Mouse (Mus musculus): Measurements from ENCODE around the gene Tmem87a. TPM values are rescaled to one million over a fixed set of nuclear protein-coding genes. Genes with fewer than 3 reads are reported as not detected.

Tmem87a gene
- polyA plus RNA-seq, 1 experiment from 2014 or later = 3.6 TPM

DNA sequence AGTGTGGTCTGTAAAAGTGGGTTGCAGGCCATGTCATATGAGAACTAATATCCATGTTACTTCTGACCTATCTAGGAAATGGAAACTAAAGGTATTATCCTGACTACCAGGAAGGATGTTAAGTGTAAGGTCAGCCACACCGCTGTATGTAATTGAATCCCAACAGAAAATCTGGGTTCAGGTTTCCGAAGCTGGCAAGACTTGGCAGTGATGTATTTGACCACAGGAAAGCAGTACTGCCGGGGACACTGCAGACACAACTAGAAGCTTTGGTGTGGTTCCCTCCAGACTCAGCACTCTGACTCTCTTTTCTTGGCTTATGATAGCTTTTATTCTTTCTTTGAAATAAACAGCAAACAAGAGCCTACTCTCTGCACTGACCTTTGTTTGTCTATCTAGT is 37.4 kb downstream of the Tmem87a start:
- H3K4me3 ChIP-seq (replicated peaks) = no peak overlapping the region
- no peaks in the 10 kb centered on the region for H3K4me1 ChIP-seq (replicated peaks)
- 82% methylated on average over 3 of the region's 3 CpGs for WGBS (ENCODE audit: insufficient replicate concordance)
- H3K27me3 ChIP-seq = no peaks in the 10 kb centered on the region
- ATAC-seq (ENCODE audit: insufficient read depth) = no peak
- peaks cover 76% of the 10 kb centered on the region for H3K36me3 ChIP-seq (replicated peaks)
- H3K9me3 ChIP-seq (replicated peaks) = no peaks in the 10 kb centered on the region
- no peak overlapping the region for H3K27ac ChIP-seq (replicated peaks)
- H3K9ac ChIP-seq = no peak overlapping the region
- no peak overlapping the region for H3K4me2 ChIP-seq

DNA sequence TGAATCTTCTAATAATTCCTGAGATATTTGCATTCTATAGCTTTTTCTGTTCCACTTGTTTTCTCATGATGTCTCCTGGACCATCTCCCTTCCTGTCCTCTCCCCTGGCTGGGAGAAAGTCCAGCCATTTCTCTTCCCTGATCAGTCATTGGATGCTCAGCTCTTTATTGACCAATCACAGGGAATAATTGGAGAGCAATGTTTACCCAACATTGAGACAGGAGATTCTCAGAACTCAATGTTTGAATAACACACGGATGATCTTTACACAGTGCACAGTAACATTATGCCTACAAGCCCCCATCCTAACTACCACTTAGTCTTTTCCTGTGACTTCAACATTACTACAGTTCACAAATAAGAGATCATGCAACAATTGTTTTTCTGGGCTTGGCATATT is 43.5 kb downstream of the Tmem87a start:
- peak; percentile 44; the same call in 1 of the 2 replicates for ATAC-seq (ENCODE audit: insufficient read depth)
- Histone ChIP-seq H3K4me2 (no peak overlapping the region), H3K36me3 (replicated peaks) (peaks cover 65% of the 10 kb centered on the region), H3K9ac (no peak overlapping the region), H3K9me3 (replicated peaks) (no peaks in the 10 kb centered on the region), H3K27me3 (no peaks in the 10 kb centered on the region), H3K4me1 (replicated peaks) (no peaks in the 10 kb centered on the region), H3K27ac (replicated peaks) (no peak overlapping the region), H3K4me3 (replicated peaks) (no peak overlapping the region)
- WGBS (ENCODE audit: insufficient replicate concordance) = 71% methylated on average over 1 of the region's 1 CpGs

DNA sequence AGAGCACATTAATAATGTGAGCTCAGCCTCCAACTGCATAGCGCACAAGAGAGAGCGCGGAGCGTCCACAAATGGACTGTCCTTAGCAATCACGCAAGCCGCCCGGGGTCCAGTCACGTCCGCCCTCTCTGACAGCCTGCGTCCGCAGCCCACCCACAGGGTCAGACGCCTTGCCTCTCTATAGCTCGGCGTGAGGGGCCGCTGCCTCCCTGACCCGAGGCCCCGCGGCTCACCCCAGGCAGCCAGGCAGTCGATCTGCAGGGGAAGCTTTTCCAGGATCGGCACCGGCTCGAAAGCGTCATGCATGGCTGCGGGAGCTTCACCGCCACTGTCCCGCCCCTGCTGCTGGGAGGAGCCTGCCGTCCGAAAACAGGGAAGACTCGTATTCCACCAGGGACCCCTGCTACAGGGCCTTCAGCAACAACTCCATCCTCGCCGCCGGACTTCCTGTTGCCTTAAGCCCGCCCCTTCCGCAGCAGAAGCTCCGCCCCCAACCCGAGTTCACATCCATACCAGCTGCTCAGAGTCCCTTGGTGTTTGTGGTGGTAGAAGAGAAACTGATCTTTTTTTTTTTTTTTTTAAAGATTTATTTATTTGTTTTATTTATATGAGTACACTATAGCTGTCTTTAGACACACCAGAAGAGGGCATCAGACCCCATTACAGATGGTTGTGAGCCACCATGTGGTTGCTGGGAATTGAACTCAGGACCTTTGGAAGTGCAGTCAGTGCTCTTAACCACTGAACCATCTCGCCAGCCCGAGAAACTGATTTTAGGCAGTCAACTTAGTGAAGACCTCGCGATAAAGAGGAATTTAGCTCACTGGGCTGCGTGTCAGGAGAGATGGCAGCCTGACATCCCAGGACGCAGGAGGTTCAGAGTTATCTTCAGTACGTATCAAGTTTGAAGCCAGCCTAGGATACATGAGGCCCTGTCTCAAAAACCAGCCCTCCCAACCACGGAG is 50.9 kb downstream of the Tmem87a start, which contains the start of gene Vps39:
Vps39 (minus strand) TSS at position 456 of the 965 bp plus-strand sequence.
- peak; percentile 86 for ATAC-seq (ENCODE audit: insufficient read depth)
- peak within 1 kb of the TSS; percentile 84 for H3K9ac ChIP-seq
- H3K27ac ChIP-seq (replicated peaks) = peak within 1 kb of the TSS; percentile 62
- H3K27me3 ChIP-seq = no peaks in the 10 kb centered on the region
- peaks cover 51% of the 10 kb centered on the region for H3K36me3 ChIP-seq (replicated peaks)
- peaks cover 19% of the 10 kb centered on the region for H3K4me1 ChIP-seq (replicated peaks)
- H3K4me3 ChIP-seq (replicated peaks) = peak within 1 kb of the TSS; percentile 77
- peak within 1 kb of the TSS; percentile 72 for H3K4me2 ChIP-seq
- H3K9me3 ChIP-seq (replicated peaks) = no peaks in the 10 kb centered on the region
- 9% methylated on average over 44 of the region's 44 CpGs for WGBS (ENCODE audit: insufficient replicate concordance)

DNA sequence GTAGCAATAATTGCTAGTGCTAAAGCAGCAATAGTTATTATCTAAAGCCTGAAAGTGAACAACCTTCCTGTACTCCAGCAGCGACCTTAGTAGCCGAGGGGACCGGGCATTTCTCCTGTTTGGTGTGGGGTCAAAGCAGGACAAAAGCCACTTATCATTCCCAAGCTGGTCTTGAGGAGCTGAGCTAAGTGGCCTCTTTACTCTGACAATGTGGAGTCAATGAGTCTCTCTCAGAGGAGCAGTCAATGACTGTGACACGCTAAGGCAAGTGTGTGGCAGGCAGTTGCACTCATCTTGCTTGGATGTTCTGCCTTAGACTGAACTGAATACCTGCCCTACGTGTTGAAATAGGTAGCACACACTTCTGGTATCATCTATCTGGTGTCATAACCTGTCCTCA is 52.6 kb downstream of the Tmem87a start:
- Histone ChIP-seq H3K9ac (0 out of 2 replicates have a peak overlapping the region, but pooled peaks have one; percentile 8), H3K27me3 (no peaks in the 10 kb centered on the region), H3K4me3 (replicated peaks) (no peak overlapping the region; the same call in 1 of the 2 replicates), H3K27ac (replicated peaks) (no peak overlapping the region), H3K4me1 (replicated peaks) (peaks cover 21% of the 10 kb centered on the region), H3K4me2 (peak overlapping the region; percentile 72), H3K9me3 (replicated peaks) (no peaks in the 10 kb centered on the region), H3K36me3 (replicated peaks) (peaks cover 50% of the 10 kb centered on the region)
- WGBS (ENCODE audit: insufficient replicate concordance) = 77% methylated on average over 5 of the region's 5 CpGs
- ATAC-seq (ENCODE audit: insufficient read depth) = no peak

DNA sequence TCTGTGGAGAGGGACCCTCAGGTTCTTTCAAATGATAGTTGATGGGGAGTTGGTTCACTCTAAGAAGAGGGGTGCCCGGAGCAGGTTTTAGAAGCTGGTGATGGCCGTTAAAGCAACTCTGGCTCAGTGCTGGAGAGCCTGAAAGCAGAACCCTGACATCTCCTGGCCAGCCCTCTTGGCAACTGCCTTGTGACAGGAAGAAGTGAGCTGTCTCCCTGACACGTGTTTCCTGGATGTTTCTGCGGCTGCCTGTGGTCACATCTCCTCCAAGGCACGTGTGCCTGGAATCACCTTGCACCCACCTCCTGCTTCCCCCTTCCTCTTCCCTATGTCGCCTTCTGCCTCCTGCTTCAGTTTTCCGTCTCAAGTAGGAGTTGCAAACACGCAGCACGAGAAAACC is 55.8 kb downstream of the Tmem87a start:
- H3K36me3 ChIP-seq (replicated peaks) = peaks cover 54% of the 10 kb centered on the region
- H3K4me2 ChIP-seq = no peak overlapping the region
- no peak overlapping the region for H3K9ac ChIP-seq
- H3K27me3 ChIP-seq = no peaks in the 10 kb centered on the region
- H3K9me3 ChIP-seq (replicated peaks) = no peaks in the 10 kb centered on the region
- no peak for ATAC-seq (ENCODE audit: insufficient read depth)
- 39% methylated on average over 9 of the region's 9 CpGs for WGBS (ENCODE audit: insufficient replicate concordance)
- H3K4me1 ChIP-seq (replicated peaks) = peaks cover 19% of the 10 kb centered on the region
- no peak overlapping the region; the same call in 1 of the 2 replicates for H3K27ac ChIP-seq (replicated peaks)
- H3K4me3 ChIP-seq (replicated peaks) = no peak overlapping the region

DNA sequence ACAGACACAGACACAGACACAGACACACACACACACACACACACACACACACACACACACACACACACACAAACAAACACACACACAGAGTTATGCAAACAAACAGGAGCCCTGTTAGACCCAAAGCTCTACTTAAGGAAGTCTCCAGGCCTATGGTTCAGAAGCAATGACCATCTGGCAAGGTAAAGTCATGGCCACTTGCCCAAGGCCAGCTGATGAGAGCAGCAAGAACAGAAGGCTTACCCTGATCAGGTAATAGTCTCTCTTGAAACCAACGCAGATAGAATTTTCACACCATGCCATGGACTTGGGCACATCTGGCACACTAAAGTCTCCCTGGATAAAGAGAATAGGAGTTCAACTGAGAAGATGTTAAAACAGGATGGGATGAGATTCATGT is 62.2 kb downstream of the Tmem87a start:
- WGBS (ENCODE audit: insufficient replicate concordance) = 81% methylated on average over 1 of the region's 1 CpGs
- H3K27ac ChIP-seq (replicated peaks) = no peak overlapping the region
- no peak overlapping the region for H3K4me3 ChIP-seq (replicated peaks)
- no peak for ATAC-seq (ENCODE audit: insufficient read depth)
- no peak overlapping the region for H3K4me2 ChIP-seq
- no peaks in the 10 kb centered on the region for H3K27me3 ChIP-seq
- H3K4me1 ChIP-seq (replicated peaks) = no peaks in the 10 kb centered on the region
- H3K9me3 ChIP-seq (replicated peaks) = no peaks in the 10 kb centered on the region
- no peak overlapping the region for H3K9ac ChIP-seq
- H3K36me3 ChIP-seq (replicated peaks) = peaks cover 84% of the 10 kb centered on the region

DNA sequence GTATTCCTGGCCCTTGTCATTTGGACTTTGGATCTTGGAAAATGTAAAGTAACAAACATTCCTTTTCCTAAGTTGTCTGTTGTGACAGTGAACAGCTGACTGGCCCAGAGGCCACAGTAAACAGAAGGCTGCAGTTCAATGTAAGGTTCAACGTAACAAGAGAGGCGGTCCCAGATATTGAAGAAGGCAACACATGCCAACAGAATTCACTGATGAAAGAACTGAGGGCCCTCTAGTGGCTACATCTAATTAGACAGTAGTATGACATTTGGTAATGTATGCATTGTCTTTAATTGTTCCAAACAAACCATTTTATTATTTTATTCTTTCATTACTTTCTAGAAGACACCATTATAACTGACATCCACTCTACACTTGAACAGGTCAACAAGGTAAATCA is 66.0 kb downstream of the Tmem87a start:
- Histone ChIP-seq H3K36me3 (replicated peaks) (peaks cover 65% of the 10 kb centered on the region), H3K4me2 (no peak overlapping the region), H3K4me3 (replicated peaks) (no peak overlapping the region), H3K27ac (replicated peaks) (no peak overlapping the region), H3K9ac (no peak overlapping the region), H3K9me3 (replicated peaks) (no peaks in the 10 kb centered on the region), H3K4me1 (replicated peaks) (no peaks in the 10 kb centered on the region), H3K27me3 (no peaks in the 10 kb centered on the region)
- ATAC-seq (ENCODE audit: insufficient read depth) = no peak
- 83% methylated on average over 2 of the region's 2 CpGs for WGBS (ENCODE audit: insufficient replicate concordance)

DNA sequence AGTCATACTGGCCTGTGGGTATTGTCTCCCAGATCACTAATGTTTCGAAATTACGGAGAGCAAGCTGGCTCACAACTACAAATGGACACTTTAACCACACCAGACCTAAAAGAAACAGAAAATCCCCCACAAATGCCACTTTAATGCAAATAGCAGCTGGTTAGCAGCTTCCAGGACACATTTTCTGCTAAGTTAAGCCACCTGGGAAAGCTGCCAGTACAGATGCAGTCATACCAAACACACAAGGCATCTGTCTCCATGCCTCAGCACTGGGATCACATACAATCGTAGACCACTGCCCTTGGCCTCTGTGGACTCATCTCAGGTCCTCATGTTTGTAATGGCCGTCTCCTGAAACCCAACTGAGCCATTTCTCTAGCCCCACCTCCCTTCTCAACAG is 72.3 kb downstream of the Tmem87a start:
- Histone ChIP-seq H3K4me2 (no peak overlapping the region), H3K9me3 (replicated peaks) (no peaks in the 10 kb centered on the region), H3K27me3 (no peaks in the 10 kb centered on the region), H3K36me3 (replicated peaks) (peaks cover 59% of the 10 kb centered on the region), H3K4me1 (replicated peaks) (no peaks in the 10 kb centered on the region), H3K4me3 (replicated peaks) (no peak overlapping the region), H3K27ac (replicated peaks) (no peak overlapping the region), H3K9ac (no peak overlapping the region)
- no peak for ATAC-seq (ENCODE audit: insufficient read depth)
- WGBS (ENCODE audit: insufficient replicate concordance) = 71% methylated on average over 4 of the region's 4 CpGs

DNA sequence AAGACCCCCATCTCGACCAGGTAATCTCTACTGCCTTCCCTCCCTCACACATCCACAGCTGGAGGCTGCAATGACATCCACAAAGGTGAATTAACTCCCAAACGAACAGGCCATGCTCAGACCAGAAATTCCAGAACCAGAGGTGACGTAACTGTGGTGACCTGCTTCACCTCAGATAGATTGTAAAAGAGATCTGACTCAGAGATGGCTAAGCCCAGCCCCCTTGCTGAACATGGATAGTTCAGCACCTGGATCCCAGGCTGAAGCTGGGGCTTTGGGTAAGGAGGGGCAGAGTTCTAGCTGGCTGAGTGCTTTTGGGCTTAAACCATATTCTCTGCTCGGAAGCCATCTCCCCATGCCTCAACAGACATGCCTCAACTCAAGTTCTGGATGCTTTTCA is 88.8 kb downstream of the Tmem87a start:
- Histone ChIP-seq H3K9me3 (replicated peaks) (no peaks in the 10 kb centered on the region), H3K4me2 (no peak overlapping the region), H3K36me3 (replicated peaks) (peaks cover 33% of the 10 kb centered on the region), H3K27me3 (no peaks in the 10 kb centered on the region), H3K4me1 (replicated peaks) (no peaks in the 10 kb centered on the region), H3K4me3 (replicated peaks) (no peak overlapping the region), H3K27ac (replicated peaks) (no peak overlapping the region), H3K9ac (no peak overlapping the region)
- ATAC-seq (ENCODE audit: insufficient read depth) = no peak
- 57% methylated on average over 4 of the region's 4 CpGs for WGBS (ENCODE audit: insufficient replicate concordance)

DNA sequence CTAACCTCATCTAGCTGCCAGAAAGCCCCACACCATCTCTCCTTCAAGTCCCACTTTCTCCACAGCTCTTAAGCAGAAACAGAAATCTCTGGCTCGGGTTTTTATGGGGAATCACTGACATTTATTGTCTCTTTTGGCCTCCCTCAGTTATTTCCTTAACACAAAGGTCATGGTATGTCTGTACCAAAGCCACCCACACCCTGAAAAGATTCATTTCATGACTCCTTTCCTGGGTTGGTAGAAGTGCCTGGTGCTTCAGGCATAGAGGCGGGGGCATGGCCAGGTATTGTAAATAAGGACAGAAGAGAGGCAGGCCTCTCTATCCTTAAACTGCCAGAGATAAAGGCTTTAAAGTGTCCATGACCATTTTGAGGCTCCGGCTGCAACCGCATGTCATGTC is 89.4 kb downstream of the Tmem87a start:
- no peak for ATAC-seq (ENCODE audit: insufficient read depth)
- 68% methylated on average over 4 of the region's 4 CpGs for WGBS (ENCODE audit: insufficient replicate concordance)
- H3K4me1 ChIP-seq (replicated peaks) = no peaks in the 10 kb centered on the region

DNA sequence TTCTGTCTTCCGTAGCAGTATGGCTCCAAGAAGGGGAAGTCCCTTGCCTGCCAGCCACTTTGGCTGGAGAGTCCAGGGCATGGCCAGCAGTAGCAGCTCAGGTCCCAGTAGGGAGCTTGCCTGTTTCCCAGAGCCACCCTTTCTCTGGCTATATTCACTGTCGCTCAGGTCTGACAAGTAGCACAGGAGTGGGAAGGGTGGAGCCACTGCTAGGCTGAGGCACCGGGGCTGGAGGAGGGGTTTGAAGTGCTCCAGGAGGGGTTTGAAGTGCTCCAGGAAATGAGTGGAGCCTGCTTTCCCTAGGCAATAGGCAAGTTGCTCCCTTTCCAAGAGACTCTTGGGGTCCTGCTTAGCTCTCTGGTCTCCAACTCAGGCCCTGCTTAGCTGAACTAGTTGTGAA is 89.9 kb downstream of the Tmem87a start, which contains the start of gene Pla2g4f:
Pla2g4f (minus strand) TSS at position 190 of the 400 bp plus-strand sequence.
- H3K4me2 ChIP-seq = no peak within 1 kb of the TSS
- no peak for ATAC-seq (ENCODE audit: insufficient read depth)
- no peak within 1 kb of the TSS for H3K9ac ChIP-seq

More for the DNA sequence above, 89.4 kb downstream of the Tmem87a start:
- no peaks in the 10 kb centered on the region for H3K9me3 ChIP-seq (replicated peaks)
- no peak overlapping the region for H3K4me3 ChIP-seq (replicated peaks)
- no peak overlapping the region for H3K27ac ChIP-seq (replicated peaks)
- H3K36me3 ChIP-seq (replicated peaks) = peaks cover 30% of the 10 kb centered on the region
- no peak overlapping the region for H3K4me2 ChIP-seq
- H3K9ac ChIP-seq = no peak overlapping the region
- no peaks in the 10 kb centered on the region for H3K27me3 ChIP-seq

More for the DNA sequence above, 89.9 kb downstream of the Tmem87a start, which contains the start of gene Pla2g4f:
- no peaks in the 10 kb centered on the region for H3K27me3 ChIP-seq
- no peaks in the 10 kb centered on the region for H3K4me1 ChIP-seq (replicated peaks)
- no peak within 1 kb of the TSS for H3K4me3 ChIP-seq (replicated peaks)
- no peak within 1 kb of the TSS for H3K27ac ChIP-seq (replicated peaks)
- peaks cover 25% of the 10 kb centered on the region for H3K36me3 ChIP-seq (replicated peaks)
- 34% methylated on average over 3 of the region's 3 CpGs for WGBS (ENCODE audit: insufficient replicate concordance)
- no peaks in the 10 kb centered on the region for H3K9me3 ChIP-seq (replicated peaks)

All from liver, embryonic 15.5 days (tissue).